Comparison of ENCODE assay signal across 9 mouse cellular contexts in genomic region chr13:58387948-58388347, GRCm38 (mm10). TPM values are rescaled to one million over a fixed set of nuclear protein-coding genes. Genes with fewer than 3 reads are reported as not detected.
A peak's percentile ranks its signal among the peaks of the same experiment; 100 is the strongest.
DNase-seq lines count a peak whose midpoint lies in the region; ATAC-seq and TF ChIP-seq lines count a peak whose summit lies in the region.
"Had no signal": no experiment of that assay in that cellular context is flagged by ENCODE, and none has a peak within 500 bp of the region (broad histone marks: within the 10 kb centered on the region; RNA-seq: fewer than 3 reads in every experiment).

No protein-coding gene starts in this region.

- no peak overlapping the region for H3K4me2 ChIP-seq in kidney, embryonic 15.5 days
- H3K4me2 ChIP-seq in stomach, postnatal 0 days (replicated peaks; ENCODE audit: low read depth), result no peak overlapping the region
- H3K4me2 ChIP-seq: embryonic facial prominence, embryonic 15.5 days had no signal

- H3K4me1 ChIP-seq in kidney, embryonic 15.5 days, result peaks cover 11% of the 10 kb centered on the region
- no peaks in the 10 kb centered on the region for H3K4me1 ChIP-seq in stomach, postnatal 0 days (replicated peaks; ENCODE audit: control insufficient read depth, insufficient read depth)

- peak; percentile 88 for TF ChIP-seq CTCF in stomach, postnatal 0 days (IDR thresholded peaks at IDR 0.05; ENCODE audit: low read depth)

- peak; percentile 85 for DNase-seq in CD4-positive helper T cell, adult 2 months (ENCODE audit: low read depth, low spot score)
- DNase-seq in adrenal gland, adult 2 months, result peak; percentile 70
- DNase-seq in embryo, embryonic 11.5 days (ENCODE audit: low read depth, low spot score), result peak; percentile 63
- DNase-seq in liver, result peak; percentile 71
- peak; percentile 71 for DNase-seq in neural tube, embryonic 10.5 days (ENCODE audit: extremely low spot score, low spot score)
- DNase-seq in stomach, postnatal 0 days (ENCODE audit: low spot score), result peak; percentile 82

- WGBS in kidney, embryonic 15.5 days, result 13% methylated on average over 7 of the region's 7 CpGs
- WGBS in stomach, postnatal 0 days, result 5% methylated on average over 7 of the region's 7 CpGs

- peaks cover 34% of the 10 kb centered on the region for H3K36me3 ChIP-seq in kidney, embryonic 15.5 days
- 0 out of 2 replicates have a peak, but pooled peaks cover 3% of the 10 kb centered on the region for H3K36me3 ChIP-seq in stomach, postnatal 0 days (ENCODE audit: control insufficient read depth, insufficient read depth, low read length)

- no peak overlapping the region for H3K27ac ChIP-seq in kidney, embryonic 15.5 days
- no peak overlapping the region for H3K27ac ChIP-seq in stomach, postnatal 0 days (replicated peaks)
- H3K27ac ChIP-seq: embryonic facial prominence, embryonic 15.5 days had no signal

- no peak for TF ChIP-seq EP300 in stomach, postnatal 0 days (optimal IDR thresholded peaks at IDR 0.05)

- no peak overlapping the region for H3K9ac ChIP-seq in kidney, embryonic 15.5 days
- H3K9ac ChIP-seq in stomach, postnatal 0 days (ENCODE audit: low read length), result no peak overlapping the region
- H3K9ac ChIP-seq: embryonic facial prominence, embryonic 15.5 days had no signal

- no peaks in the 10 kb centered on the region for H3K27me3 ChIP-seq in kidney, embryonic 15.5 days
- no peaks in the 10 kb centered on the region for H3K27me3 ChIP-seq in stomach, postnatal 0 days (ENCODE audit: control insufficient read depth, insufficient read depth, low read length)
- H3K27me3 ChIP-seq: embryonic facial prominence, embryonic 15.5 days had no signal

- ATAC-seq in granulocyte monocyte progenitor cell, adult 5-6 weeks (replicated peaks; ENCODE audit: poor library complexity, severe bottlenecking), result peak; percentile 54
- peak; percentile 36; the same call in 1 of the 2 replicates for ATAC-seq in kidney, embryonic 15.5 days (replicated peaks; ENCODE audit: low FRiP score)
- peak; percentile 65 for ATAC-seq in stomach, postnatal 0 days (ENCODE audit: low FRiP score, low TSS enrichment)

- H3K4me3 ChIP-seq in kidney, embryonic 15.5 days (replicated peaks), result no peak overlapping the region
- no peak overlapping the region for H3K4me3 ChIP-seq in stomach, postnatal 0 days (ENCODE audit: low read depth, low read length)
- H3K4me3 ChIP-seq: embryonic facial prominence, embryonic 15.5 days had no signal

- H3K9me3 ChIP-seq in kidney, embryonic 15.5 days (replicated peaks), result no peaks in the 10 kb centered on the region
- H3K9me3 ChIP-seq in stomach, postnatal 0 days (ENCODE audit: control insufficient read depth, low read length), result no peaks in the 10 kb centered on the region
- H3K9me3 ChIP-seq: embryonic facial prominence, embryonic 15.5 days had no signal

RNA-seq across cellular contexts. Expression of gene 2210016F16Rik, which starts 2.9 kb away (rescaled TPM):
- total RNA-seq in adrenal gland, adult 2 months (2021), result 10 to 100 TPM; 21.0 to 38.2 TPM
- polyA plus RNA-seq in adrenal gland, adult 2 months (2012; rRNA removed), result 40.7 and 59.4 TPM in 2 replicates
- total RNA-seq in granulocyte monocyte progenitor cell, adult 5-6 weeks (2014; fragmentation: Nextera tagmentation), result 12.2 and 17.8 TPM in 2 replicates
- total RNA-seq in granulocyte monocyte progenitor cell, adult 5-6 weeks (2017), result 10.6 and 16.6 TPM in 2 replicates
- 28.9 and 29.5 TPM in 2 replicates for polyA plus RNA-seq in kidney, embryonic 15.5 days (2015; fragmentation: Nextera tagmentation; extraction: Ambion mirVana)
- polyA plus RNA-seq in stomach, postnatal 0 days (2015; fragmentation: Nextera tagmentation; extraction: Ambion mirVana), result 30.2 and 30.5 TPM in 2 replicates

RNA-seq across cellular contexts. Expression of gene Rmi1, which starts 14.1 kb away (rescaled TPM):
- 10 to 100 TPM; 18.5 to 19.3 TPM for total RNA-seq in adrenal gland, adult 2 months (2021)
- 15.3 and 18.2 TPM in 2 replicates for polyA plus RNA-seq in adrenal gland, adult 2 months (2012; rRNA removed)
- total RNA-seq in granulocyte monocyte progenitor cell, adult 5-6 weeks (2014; fragmentation: Nextera tagmentation), result 34.7 and 36.1 TPM in 2 replicates
- 20.0 and 22.8 TPM in 2 replicates for total RNA-seq in granulocyte monocyte progenitor cell, adult 5-6 weeks (2017)
- 26.2 and 27.3 TPM in 2 replicates for polyA plus RNA-seq in kidney, embryonic 15.5 days (2015; fragmentation: Nextera tagmentation; extraction: Ambion mirVana)
- polyA plus RNA-seq in stomach, postnatal 0 days (2015; fragmentation: Nextera tagmentation; extraction: Ambion mirVana), result 11.1 and 12.5 TPM in 2 replicates

RNA-seq across cellular contexts. Expression of gene Hnrnpk, which starts 15.2 kb away (rescaled TPM):
- total RNA-seq in adrenal gland, adult 2 months (2021), result 1,000 to 10,000 TPM in 1 of 2 experiments, 100 to 1,000 TPM in 1; 778 to 1,173 TPM
- polyA plus RNA-seq in adrenal gland, adult 2 months (2012; rRNA removed), result 178 and 197 TPM in 2 replicates
- 748 and 806 TPM in 2 replicates for total RNA-seq in granulocyte monocyte progenitor cell, adult 5-6 weeks (2014; fragmentation: Nextera tagmentation)
- total RNA-seq in granulocyte monocyte progenitor cell, adult 5-6 weeks (2017), result 1,667 and 2,102 TPM in 2 replicates
- polyA plus RNA-seq in kidney, embryonic 15.5 days (2015; fragmentation: Nextera tagmentation; extraction: Ambion mirVana), result 1,666 and 1,742 TPM in 2 replicates
- 552 and 570 TPM in 2 replicates for polyA plus RNA-seq in stomach, postnatal 0 days (2015; fragmentation: Nextera tagmentation; extraction: Ambion mirVana)

RNA-seq across cellular contexts. Expression of gene Kif27, which starts 29.0 kb away (rescaled TPM):
- total RNA-seq in adrenal gland, adult 2 months (2021), result 1 to 10 TPM in 1 of 2 experiments, under 1 TPM in 1; 0.63 to 1.1 TPM
- polyA plus RNA-seq in adrenal gland, adult 2 months (2012; rRNA removed), result 0.08 and 0.11 TPM in 2 replicates
- not detected in 2 replicates for total RNA-seq in granulocyte monocyte progenitor cell, adult 5-6 weeks (2014; fragmentation: Nextera tagmentation)
- not detected in 2 replicates for total RNA-seq in granulocyte monocyte progenitor cell, adult 5-6 weeks (2017)
- polyA plus RNA-seq in kidney, embryonic 15.5 days (2015; fragmentation: Nextera tagmentation; extraction: Ambion mirVana), result 0.77 and 0.81 TPM in 2 replicates
- polyA plus RNA-seq in stomach, postnatal 0 days (2015; fragmentation: Nextera tagmentation; extraction: Ambion mirVana), result 0.11 and 0.19 TPM in 2 replicates
